Mouse (Mus musculus) cerebellum, adult 18-20 months (tissue): ENCODE data around the gene Plet1.

Experiments
- DNase-seq, 2 experiments: peaks; one replicate each; pipeline ENCODE4 v3.0.0; 2021

Gene Plet1

DNA sequence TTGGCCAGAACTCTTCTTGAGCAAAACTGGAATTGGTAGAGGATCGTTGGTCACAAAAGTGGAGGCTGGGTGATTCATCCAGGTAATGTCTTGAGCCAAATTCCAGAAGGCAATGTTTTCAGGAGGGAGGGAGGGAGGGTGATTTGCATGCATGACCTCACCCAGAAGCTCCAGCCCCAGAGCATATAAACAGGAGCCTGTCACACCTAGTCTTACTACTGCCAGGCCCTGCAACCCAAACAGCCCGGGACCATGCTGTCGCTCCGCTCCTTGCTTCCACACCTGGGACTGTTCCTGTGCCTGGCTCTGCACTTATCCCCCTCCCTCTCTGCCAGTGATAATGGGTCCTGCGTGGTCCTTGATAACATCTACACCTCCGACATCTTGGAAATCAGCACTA lies at the start of gene Plet1:
Gene Plet1 (plus strand): TSS at position 215 of the 400 bp plus-strand sequence.
- no peak for DNase-seq

DNA sequence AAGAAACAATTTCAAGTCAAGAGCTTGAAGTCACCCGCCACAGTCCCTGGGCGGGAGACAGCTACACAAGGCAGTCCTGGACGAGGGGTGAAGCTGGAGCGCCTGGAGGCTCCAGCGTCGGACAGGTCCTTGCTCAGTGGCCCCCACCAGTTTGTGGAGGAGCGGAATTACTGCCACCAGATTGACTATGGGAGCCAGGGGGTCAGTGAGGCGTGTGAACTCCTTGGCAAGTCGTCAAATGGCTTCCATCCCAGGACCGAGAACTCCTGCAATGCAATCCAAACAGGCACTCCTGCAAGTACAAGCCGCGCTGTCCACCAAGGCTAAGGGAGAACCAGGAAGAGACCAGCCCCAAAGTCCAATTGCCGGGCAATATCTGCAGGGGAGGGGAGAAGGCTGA lies 45.3 kb upstream of the Plet1 start:
- peak; percentile 47 to 67 for DNase-seq

DNA sequence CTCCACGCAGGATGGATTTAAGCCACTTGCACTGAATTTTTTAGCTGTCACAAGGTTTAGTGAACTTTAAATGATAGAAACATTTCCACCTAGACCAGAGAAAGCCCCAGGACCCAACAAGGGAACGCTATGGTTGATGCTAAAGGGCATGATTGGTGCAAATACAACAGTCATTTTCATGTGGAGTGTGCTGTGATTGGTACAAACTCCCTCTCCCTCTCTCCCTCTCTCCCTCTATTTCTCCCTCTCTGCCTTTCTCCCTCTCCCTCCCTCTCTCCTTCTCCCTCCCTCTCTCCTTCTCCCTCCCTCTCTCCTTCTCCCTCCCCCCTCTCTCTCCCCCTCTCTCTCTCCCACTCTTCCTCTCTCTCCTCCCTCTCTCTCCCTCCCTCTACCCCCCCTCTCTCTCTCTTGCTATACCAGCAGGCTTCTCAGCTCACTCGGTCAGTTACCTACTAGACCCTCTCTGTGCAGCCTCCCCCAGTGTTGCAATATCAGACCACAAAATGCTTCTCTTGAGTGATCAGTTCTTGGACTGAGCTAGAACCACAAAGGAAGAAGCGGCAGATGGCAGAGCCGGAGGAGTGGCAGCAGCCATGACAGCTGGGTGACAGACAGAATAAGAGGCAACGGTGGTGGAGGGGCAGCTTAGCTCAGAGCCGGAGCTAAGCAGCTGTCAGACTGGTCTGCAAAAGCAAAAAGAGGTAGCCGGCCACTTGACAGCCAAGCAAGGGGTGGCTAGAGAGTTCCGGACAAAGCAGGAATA lies 42.7 kb upstream of the Plet1 start:
- peak in 1 of 2 experiments; percentile 16 for DNase-seq

DNA sequence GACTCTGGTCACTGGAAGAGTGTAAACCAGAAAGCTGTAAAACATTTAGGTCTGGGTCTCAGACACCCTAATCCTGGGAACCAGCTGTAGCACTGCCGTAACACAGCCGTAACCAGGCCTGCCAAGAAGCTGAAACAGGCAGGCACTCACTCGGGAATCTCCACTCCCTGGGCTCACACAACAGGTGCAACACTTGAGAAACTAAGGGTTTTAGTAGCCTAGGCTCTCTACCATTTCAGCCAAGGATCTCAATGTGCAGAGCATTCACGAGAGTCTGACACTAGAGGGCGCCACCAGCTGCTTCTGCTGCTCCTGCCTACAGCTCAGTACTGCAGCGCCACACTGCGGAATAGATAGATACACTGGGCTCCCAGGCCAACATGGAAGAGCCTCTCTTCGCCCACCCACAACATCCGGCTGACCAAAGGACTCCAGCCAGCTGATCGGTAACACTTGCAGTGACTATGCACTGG lies 42.0 kb upstream of the Plet1 start:
- peak; percentile 80 to 84 for DNase-seq

DNA sequence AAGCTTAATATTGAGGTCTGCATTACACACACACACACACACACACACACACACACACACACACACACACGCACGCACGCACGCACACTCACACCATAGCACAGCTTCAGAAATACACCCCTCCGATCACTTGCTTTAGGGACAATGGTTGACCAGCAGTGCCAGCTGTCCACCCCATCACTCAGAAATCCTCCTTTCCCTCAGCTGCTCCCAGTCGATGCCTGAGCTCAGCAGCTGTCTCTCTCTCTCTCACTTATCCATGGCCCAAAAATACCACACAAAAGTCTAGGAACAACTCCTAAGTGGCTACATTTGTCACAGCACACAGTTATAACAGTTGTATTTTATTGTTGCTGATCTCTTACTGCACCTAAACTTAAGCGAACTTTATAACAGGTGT lies 36.7 kb upstream of the Plet1 start:
- no peak for DNase-seq

DNA sequence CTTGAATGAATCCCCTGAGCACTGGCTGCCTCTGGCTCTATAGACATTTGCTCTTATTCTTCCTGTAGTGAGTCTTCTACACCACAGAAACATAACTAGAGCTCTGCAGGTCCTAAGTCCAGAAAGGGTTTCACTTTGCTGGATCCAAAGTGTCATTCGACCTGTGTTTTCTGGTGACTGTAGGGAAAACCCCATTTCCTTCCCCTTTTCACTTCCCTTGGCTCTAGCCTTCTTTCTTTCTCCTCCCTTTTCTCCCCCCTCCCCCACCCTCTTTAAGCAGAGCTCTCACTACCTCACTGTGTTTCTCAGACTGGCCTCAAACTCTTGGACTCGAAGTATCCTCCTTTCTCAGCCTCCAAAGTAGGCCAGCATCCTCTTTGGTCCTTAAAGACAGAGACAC lies 34.8 kb upstream of the Plet1 start:
- no peak for DNase-seq

DNA sequence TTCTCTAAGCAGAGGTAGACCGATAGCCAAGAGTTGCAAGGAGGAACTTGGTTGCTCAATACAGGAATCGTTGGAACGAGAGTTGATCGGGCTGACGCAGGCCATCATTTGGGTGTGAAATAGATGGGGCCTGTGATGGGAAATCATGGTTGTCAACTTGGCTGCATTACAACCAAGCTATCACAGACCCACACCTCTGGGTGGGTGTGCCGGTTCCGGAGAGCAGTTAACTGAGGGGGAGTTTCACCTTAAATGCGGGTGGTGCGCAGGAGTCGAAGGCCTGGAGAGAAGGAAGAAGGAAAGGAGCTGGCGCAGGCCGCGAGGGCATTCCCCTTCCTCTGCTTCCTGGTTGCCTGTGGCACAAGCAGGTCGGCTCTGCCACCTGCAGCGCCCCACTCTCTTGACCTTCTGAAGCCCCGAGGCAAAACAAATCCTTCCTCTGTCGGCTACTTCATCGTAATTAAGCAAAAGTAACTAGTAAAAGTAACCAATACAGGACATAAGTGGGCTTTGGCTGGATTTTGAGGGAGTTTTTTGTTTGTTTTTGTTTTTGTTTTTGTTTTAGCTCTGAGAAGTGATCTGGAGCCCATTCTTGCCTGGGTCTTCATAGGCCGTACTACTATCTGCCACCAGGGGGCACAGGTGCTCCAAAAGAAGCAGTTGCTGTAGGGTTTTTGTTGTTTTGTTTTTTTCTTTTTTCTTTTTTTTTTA lies 31.7 kb upstream of the Plet1 start:
- DNase-seq, result peak; percentile 56 to 66

DNA sequence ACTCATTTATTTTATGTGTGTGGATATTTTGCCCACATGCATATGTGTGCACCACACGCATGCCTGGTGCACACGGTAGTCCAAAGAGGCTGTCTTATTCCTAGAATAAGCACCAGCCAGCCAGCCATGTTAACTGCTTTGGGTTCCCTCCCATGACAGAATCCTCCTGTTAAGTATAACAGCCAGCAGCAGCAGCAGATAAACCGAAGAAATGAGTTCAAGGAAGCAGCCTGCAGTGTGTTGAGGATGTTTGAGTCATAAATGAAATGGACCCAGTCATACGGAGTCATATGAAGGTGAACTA lies 31.2 kb upstream of the Plet1 start:
- no peak for DNase-seq

DNA sequence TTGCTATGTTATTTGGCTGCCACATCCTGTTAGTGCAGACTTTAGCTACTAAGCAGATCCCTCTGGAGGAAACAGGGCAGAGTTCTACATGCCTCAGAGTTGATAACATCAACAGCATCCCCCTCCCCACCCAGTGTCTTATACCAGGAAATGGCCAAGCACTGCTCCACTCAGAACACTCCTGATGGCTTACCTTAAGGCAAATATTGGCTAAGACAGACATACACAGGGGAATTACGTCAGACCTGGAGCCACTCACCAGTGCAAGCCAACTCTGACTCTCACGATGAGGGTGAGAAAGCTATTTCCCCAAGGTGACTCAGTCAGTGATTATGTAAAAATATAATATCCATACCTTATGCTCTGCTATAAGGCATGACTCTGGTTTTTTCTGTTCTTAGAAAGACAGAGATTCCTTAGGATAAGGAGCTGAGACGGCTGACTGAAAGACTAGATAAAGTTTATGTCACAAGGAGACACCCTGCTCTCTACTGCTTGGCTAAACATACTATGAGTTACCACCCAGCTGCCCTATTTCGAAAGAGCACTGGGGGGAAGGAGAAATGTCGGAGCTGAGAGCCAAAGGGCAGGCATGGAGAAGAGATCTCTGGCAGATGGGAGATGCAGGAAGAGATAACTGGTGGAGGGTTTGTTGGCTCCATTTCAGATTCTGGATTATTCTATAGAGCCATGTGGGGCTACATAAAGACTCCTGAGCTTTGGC lies 23.8 kb upstream of the Plet1 start:
- no peak for DNase-seq

DNA sequence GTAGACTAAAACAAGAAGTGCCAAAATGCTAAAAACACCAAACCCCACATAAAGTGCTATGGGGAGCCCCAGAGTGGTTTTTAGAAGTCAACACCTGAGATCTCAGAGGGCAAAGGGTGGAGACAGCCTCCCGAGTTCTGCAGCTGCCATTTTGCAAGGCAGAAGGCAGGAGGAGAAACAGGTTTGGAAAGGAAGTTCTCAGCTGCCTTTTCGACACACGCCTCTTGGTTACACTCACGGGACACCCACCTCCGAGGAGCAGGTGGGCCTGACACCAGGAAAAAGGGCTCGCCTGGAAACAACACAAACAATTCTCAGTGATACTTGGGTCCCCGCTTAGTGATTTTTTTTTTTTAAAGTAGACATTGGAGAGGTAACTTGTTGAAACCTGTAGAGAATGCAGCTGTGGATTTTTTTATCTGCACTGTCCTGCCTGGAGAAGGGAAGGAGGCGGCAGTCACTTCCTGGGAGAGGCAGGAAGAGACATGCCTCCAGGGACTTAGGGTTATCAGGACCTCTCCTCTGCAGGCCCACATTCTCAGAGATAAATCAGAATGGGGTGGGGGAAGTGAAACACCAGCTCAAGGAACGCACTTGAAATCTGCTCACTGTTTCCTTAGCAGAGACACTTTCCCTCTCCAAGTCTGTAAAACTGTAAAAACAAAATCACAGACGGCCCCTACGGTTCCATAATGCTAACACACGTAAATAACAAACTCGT lies 23.0 kb upstream of the Plet1 start:
- DNase-seq, result no peak

DNA sequence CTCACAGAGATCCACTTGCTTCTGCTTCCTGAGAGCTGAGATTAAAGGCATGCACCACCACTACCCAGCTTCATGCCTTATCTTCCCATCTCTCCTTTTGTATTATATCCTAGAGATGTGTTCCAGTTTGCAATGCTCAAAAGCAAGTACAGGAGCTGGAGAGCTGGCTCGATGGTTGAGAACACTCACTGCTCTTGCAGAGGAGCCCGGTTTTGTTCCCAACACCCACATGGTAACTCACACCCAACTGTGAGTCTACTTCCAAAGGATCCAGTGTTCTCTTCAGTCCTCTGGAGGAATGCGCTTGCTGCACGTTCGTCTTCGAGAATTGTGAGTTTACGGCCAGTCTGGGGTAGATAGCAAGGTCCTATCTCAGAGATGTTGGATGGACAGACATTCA lies 19.0 kb upstream of the Plet1 start:
- DNase-seq, result no peak

DNA sequence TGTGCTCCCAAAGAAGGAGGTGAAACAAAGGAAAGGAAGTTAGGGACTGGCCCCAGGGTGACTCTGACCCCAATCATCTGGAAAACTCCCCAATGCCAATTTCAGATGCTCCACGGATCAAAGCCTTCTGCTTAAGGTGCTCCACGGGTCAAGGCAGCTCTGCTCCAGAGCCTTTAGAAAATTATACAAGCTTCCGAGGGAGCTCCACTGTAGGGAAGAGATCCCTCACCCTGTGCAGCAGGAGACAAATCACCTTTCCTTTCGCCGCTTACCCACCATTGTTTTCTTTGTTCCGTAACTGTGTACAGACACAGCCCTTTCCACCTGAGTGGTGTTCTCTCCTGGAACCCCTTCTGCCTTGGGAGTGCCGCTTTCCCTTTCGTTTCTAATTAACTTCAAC lies 18.6 kb upstream of the Plet1 start:
- no peak for DNase-seq

DNA sequence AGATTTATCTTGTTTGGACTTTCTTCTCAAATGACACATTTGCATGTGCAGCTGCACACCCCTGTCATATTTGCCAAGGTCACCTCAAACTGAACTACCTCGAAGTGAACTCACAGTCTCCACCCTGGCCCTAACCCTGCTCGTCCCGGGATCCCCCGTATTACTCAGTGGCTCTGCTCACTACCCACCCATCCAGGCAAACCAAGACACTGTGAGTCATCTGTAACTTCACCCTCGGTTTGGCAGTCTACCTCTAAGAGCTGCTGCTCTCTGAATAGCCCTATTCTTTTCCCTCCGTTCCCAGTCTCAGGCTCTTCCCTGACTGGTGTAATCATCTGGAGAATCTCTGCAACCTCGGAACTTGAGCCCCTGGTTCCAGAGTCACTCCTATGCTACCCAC lies 17.7 kb upstream of the Plet1 start:
- DNase-seq, result no peak

DNA sequence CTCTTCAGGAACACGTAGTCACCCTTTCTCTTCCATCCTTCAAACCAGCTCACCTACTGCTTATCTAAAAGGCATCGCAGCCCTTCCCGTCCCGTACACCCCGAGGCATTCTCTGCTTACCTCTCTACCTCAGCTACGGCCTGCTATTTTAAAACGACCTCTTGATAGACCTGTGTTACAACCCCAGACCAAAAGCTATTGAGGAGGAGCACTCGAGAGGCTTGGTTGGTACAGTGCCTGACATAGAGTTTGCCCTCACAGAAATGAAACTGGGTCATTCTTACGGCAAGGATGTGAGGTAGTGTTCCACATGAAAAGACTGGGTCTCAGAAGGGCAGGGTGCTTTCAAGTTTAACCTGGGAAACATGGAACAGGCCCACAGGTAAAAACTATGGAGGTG lies 17.1 kb upstream of the Plet1 start:
- DNase-seq, result no peak

DNA sequence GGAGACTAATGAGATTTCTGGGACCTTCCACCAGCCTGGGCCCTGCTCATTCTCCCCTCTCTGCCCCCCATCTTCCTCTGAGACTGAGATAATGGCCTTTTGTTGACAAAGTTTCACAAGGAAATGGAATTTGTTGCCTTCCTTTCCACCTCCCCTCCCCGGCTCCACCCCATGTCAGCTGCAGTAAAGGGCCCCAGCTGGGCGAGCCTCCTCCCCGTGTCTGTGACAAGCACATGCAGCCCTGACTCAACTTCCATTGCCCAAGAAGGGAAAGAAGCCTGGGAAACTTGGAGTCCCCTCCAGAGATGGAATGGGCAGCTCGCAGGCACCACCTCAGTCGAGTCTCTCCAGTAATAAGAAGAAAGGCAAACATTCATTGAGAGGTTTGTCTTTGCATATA lies 15.5 kb upstream of the Plet1 start:
- DNase-seq, result no peak

DNA sequence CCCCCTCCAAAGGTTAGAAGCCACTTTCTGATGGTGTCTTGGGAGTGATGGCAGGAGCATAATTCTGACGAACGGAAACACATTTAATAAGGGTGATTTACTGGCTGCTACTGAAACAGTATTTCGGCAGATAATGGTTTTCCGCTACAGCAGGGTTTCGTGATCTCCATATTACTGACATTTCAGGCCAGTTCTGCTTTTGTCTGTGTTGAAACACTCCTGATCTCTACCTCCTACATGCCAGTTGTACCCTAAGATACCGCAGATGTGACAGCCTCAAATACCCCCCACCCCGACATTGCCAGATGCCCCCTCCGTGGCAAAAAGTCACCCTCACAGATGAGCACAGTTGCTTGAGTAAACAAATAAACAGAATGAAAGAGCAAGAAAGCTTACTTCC lies 14.8 kb upstream of the Plet1 start:
- DNase-seq, result no peak

DNA sequence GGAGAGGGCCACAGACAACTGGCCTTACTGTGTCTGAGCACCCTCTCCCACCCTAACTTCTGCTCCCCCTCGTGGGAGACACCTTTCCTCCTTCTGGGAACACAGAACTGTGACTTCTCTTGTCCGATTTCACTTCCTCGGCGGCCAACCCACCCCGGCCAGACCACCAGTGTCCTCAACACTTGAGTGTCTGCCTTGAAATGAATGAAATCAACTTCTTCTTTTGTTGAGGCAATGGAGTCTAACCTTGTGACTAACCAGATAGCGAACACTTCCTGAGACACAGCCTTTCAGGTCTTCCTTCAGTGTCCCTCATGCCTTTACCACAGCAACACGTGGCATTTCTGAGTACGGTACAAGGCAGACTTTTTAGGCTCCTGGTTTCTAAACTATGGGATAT lies 11.6 kb upstream of the Plet1 start:
- no peak for DNase-seq

DNA sequence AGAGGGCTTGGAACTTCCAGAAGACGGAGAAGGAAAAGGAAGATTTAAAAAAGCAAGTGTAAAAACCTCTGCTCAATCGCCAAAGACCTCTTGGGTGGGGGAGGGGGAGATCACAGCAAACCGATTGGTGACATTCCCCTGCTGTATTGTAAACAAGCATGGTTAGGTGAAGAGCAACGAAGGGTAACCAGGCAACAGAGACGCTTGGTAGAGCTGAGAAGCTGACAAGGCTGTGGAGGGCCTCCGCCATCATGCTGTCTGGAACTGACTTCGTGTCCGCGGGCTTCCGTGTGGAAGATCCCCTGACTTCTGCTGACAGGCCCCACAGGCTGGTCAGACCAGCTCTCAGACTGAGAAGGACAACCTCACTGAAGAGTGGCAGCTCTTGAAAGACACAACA lies 8.8 kb upstream of the Plet1 start:
- no peak for DNase-seq

DNA sequence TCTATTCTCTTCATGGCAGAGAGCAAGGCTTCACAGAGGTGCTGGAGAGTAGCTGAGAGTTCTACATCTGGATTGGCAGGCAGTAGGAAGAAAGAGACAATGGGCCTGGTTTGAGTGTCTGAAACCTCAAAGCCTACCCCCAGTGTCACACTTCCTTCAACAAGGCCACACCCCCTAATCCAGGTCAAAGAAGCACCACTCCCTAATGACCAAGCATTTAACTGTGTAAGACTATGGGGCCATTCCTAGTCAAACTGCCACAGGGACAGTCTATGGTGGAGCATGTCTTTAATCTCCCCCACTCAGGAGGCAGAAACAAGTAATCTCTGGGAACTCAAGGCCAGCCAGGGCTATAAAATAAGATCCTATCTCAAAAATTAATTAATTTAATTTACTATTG lies 3.5 kb upstream of the Plet1 start:
- no peak for DNase-seq

DNA sequence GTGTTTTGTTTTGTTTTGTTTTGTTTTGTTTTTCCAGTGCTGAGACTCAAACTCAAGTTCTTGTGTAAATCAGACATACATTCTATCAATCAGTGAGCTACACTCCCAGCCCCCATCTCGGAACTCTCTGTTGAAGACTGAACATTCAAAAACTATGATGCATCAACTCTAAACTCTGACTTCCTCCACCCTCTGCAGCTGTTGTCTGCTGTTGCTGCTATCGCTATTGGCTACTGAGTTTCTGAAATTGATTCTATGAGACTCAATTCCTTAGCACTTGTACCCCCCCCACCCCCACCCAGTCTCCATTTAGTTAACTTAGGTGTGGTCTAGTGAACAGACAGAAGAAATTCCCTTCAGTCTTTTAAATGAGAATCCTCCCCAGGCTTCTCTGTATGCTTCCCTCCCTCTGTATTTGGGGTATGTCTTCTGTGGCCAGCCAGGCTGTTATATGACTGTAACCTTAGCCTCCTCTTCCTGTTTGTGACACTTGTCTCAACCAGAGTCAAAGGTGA lies 2.7 kb upstream of the Plet1 start:
- no peak for DNase-seq

DNA sequence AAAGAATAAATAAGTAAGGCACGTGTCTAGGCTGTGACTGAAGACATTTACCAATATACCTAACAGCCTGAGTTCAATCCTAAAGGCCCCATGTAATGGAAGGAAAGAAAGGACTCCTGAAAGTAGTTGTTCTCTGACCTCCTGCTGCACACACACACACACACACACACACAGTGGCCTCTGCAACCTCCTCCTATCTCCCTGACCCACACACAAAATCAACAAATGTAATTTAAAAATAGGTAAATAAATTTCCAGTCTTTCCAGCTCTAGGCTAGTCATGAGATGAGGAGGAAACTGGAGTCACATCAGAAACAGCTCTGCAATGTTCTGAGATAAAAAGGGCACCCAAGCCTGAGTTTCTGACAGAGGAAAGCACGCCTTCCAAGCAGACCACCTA lies 548 bp upstream of the Plet1 start:
- DNase-seq, result no peak

DNA sequence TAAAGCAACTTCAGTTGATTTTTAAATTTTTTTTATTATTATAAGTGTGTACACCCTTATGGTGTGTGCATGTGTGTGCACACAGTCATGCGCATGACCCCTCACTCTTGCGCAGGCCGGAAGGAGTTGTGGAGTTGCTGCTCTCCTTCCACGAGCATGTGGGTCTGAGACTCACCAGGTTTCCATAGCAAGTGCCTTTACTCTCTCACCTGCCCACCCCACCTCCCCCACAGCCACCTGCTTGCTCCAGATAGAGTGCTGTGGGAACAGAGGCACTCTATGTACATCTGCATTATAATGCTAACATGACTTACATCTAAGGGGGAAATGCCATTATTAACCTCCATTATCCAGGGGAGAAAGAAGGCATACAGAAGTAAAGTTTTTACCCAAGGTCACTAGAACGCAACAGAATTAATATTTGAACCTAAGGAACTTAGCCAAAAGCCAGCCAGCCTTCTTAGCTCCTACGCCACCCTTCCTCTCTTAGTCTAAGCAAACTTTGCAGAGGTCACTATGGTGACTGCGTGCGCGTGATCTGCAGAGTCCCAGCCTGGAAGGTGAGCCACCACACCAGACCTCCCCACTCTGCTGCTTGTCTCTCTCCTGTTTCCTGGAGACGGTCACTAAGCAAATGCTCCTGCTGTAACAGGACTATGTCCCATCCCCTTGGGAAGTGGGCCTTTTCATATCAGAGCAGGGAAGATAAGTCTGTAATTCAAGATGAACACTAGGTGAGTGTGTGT lies 1.3 kb downstream of the Plet1 start:
- DNase-seq, result no peak

DNA sequence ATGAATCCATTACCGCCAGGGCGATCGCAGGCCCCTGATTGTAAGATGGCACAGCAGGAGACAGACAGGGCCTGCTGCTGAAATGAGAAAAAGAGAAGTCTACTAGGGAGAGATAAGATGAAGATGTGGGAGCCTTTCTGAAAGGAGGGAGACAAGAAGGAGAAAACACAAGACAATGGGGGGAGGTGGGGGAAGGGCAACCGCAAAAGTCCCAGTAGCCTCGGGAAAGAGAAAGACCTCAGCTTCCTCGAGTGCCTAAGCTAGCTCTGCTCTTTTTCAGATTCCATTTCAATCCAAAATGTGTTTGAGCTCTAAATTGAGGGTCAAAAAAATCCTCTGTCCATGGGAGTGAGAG lies 1.8 kb downstream of the Plet1 start:
- DNase-seq, result no peak
